Mouse (Mus musculus): ENCODE measurements around the gene Donson.

The Donson gene

GRCm38 (mm10) chr16:91688619-91689334 lies at the start of gene Donson:
TSS of gene Donson (minus strand) at chr16:91688770.
- DNase-seq, result peak; percentile 96

DNA sequence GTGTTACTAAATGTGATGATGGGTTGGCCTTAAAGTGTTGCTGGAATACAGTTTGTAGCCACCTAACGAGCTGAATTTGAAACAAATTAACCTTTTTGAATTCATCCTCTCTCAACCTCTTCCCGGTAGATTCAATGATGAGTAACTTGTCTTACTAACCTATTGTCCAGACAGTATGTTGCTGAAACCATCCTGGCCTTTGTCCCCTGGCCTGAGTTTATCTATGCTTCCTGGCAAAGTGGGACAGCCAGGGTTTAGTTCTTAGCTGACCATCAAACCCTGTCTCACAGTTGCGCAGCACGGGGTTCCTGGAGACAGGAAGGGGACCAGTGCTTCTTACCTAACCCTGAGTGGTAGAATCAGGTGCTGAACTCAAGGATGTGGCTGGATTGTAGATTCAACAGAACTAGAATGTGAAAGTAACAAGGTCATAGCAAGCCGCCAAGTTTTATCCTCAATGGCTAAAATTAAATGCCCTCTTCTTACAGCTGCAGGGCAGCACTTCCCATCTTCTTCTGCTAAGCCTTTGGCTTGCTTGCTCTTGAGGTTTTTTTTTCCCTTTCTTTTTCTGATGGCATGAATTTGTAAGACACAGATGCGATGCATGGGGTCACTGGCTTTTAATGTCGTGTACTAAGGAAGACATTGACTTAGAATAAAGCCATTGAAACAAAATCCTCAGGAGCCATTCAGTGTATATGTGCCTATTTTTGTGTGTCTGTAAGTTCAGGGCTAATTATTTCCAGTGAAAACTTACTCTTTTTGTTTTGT lies 47.7 kb upstream of the Donson start:
- DNase-seq, result no peak

GRCm38 (mm10) chr16:91734771-91735170 lies 46.2 kb upstream of the Donson start:
- DNase-seq, result peak; percentile 21

GRCm38 (mm10) chr16:91732816-91733215 lies 44.2 kb upstream of the Donson start:
- no peak for DNase-seq

- DNase-seq, result no peak
Observed at GRCm38 (mm10) chr16:91730446-91730845, 41.9 kb upstream of the Donson start.

GRCm38 (mm10) chr16:91729821-91730441 lies 41.4 kb upstream of the Donson start:
- DNase-seq, result peak; percentile 18

GRCm38 (mm10) chr16:91729066-91729482 lies 40.5 kb upstream of the Donson start, which contains the start of gene Itsn1:
TSS of gene Itsn1 (plus strand) at chr16:91729281.
- peak; percentile 99 for DNase-seq

DNA sequence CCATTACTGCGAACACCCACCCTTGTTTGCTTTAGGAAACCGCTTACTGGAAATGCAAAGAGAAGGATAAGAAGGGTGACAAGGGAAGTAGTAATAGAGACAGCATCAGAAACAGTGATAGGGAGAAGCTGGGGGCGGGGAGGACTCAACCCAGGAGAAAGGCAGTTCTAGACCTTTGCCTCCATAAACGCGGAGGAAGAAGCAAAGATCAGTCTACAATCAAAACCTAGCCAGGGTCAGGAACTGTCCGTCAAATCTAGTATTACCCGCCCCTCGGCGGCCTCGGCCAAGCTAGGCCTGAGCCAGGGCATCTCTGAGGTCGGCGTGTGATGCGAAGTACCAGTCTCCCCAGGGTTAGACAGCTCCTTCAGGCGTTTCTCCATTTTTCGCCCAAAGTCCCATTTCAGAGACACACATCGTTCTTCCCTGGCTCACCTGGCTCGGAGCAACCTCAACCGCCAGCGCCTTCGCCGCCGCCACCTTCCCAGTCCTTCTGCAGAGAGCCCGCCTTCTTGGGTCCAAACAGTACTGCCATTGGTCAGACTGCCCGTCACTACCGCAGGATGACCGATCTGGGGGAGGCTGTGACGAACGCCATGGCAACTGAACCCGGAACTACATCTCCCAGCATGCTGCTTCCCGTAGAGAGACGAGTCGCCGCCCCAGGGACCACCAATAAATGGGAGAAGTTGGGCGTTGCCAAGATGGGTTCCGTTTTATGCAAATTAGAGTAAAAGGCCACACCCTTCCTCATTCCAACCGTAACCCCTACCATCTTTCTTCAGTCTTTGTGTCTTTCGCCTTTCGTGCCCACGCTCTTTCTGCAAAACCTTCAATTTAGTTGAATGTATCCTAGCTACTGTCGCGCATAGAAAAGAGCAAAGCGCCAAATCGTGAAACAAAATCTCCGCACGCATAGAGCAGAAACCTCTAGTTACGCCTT lies 39.8 kb upstream of the Donson start, which contains the start of gene Cryzl1:
Cryzl1 (minus strand) TSS at position 853 of the 943 bp plus-strand sequence.
- DNase-seq, result peak; percentile 100

DNA sequence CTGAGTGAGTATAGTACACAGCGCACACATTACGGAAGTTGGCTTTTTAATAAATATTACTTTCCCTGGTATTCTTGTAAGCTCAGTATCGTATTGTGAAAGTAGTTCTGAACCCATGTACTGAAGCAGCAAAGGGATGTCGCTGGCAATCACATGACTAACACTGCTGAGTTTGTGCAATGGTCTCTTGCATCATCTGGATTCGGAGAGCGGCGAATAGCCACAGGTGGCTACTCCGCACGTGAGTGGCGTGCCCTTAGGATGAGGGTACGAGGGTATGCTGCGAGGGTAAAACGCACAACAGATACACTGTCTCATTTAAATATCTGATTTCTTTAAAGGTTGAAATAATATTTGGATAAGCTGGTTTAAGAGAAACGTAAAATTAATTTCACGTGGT lies 38.9 kb upstream of the Donson start:
- DNase-seq, result peak; percentile 76

GRCm38 (mm10) chr16:91724247-91724646 lies 35.7 kb upstream of the Donson start:
- DNase-seq, result peak; percentile 83

GRCm38 (mm10) chr16:91717399-91717798 lies 28.8 kb upstream of the Donson start:
- no peak for DNase-seq

- DNase-seq, result peak; percentile 38
Observed at GRCm38 (mm10) chr16:91716927-91717349, 28.4 kb upstream of the Donson start.

DNA sequence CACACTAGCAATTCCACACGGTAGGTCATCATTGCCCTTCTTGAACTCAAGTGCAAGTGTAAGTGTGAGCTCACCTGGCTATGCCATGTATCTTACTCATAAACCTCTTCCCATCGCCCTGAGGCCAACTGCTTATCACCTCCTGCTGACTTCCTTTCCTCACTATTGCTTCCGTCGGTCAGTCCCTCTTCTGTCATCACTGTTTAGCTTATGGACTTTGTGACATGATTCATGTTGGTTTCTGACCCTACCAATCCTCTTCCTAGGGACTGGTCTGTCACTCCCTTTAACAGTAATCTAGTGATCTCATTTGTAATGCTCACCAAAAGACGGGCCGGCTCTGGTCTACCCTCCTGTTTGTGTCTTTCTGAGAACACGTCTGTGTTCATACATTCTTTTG lies 21.7 kb upstream of the Donson start:
- DNase-seq, result no peak

GRCm38 (mm10) chr16:91704603-91705340 lies 16.2 kb upstream of the Donson start:
- no peak for DNase-seq

GRCm38 (mm10) chr16:91702771-91703188 lies 14.2 kb upstream of the Donson start:
- DNase-seq, result no peak

DNA sequence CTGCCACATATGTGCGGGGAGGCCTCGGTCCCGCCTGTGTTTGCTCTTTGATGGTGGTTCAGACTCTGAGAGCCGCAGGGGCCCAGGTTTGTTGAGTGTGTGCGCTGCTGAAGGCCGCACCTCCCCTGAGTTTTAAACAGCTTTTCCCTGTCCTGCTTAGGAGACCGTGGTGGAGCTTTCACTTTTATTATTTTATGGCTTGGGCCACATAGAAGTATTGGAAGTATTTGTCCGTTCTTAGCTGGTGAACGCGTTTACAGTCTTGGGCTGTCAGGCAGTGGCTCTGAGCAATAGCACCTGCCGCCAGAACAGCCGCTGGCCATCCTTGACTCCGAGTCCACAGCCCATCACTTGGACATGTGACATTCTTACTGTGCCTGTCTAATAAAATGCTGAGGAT lies 13.3 kb upstream of the Donson start:
- peak; percentile 42 for DNase-seq

DNA sequence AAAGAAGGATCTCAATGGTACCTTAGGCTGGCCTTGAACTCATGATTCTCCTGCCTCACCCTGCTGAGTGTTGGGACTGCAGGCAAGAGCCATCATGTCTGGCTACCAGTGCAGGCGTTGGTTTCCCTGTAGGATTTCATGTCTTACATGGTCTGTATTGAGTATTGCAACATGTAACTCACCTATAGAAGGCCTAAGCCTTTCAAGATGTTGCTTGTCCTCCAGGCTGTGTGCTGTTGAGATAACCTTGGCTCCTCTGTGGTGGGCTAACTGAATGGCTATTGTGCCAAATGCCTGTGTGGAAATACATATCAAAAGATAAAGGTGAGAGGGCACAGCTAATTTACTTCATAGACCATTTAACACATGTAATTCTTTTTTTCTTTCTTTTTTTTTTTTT lies 10.4 kb upstream of the Donson start:
- DNase-seq, result no peak

- no peak for DNase-seq
Observed at GRCm38 (mm10) chr16:91695108-91695755, 6.7 kb upstream of the Donson start.

DNA sequence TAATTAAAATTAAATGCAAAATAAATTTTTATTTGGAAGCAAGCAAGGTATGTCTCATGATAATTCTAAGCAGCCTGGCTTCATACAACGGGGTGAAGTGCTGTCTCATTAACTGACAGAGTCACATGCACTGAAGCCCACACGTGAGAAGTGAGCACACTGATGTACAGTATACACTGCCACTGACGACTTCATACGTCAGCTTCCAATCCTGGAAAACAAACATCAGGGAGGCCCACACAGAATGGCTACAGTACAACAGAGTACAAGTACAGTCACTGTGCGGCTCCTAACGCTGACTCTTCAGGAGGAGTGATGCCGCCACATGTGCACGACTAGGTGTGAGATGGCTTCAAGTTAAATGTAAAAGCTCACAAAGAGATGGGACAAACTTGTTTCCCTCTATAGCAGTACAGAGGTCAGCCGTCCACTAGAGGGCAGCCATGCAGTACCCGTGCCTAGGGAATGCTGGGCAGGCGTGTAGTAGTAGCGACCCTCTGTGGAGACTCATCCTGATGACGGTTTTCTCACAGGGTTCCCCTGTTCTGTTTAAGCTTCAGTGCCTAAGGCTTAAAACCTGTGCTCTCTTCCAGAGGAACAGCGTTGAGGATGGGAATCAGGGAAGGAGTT lies 6.0 kb upstream of the Donson start:
- peak; percentile 87 for DNase-seq

DNA sequence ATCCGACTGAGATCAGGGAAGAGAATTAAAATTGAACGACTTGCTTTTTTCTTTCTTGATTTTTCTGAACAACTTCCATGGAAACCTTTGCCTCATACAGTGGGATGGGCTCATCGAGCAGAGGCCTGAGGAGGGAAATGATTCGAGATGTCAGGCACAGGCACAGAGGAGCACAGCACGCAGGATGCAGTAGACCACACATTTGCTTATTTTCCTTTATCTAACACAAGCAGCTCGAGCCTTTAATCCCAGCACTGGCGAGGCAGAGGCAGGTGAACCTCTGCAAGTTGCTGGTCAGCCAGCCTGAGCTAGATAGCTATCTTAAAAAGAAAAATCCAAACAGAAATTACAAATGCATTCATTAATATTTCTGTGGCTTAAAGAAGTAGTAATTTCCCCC lies 1.2 kb upstream of the Donson start:
- DNase-seq, result no peak

All from lung, postnatal 36 days (tissue).